Mouse (Mus musculus): ENCODE results near the gene Cep128.

GRCm38 (mm10) chr12:91256334-91256733 lies 127.9 kb downstream of the Cep128 start:
- no peak for TF ChIP-seq CTCF (IDR thresholded peaks at IDR 0.05; ENCODE audit: insufficient read depth, low read length)
- no peak for TF ChIP-seq POLR2A (IDR thresholded peaks at IDR 0.05; ENCODE audit: borderline replicate concordance, extremely low read depth, low read depth, low read length)

All from lung, adult 2 months (tissue).